Mouse (Mus musculus) induced T-regulatory cell, adult 2 months (primary cell): ENCODE measurements around the gene Tsen2.

Experiments used
- DNase-seq: peaks from one replicate; pipeline ENCODE4 v3.0.0-alpha.2; 2012; ENCODE audit warnings: low read depth

Tsen2 gene

DNA sequence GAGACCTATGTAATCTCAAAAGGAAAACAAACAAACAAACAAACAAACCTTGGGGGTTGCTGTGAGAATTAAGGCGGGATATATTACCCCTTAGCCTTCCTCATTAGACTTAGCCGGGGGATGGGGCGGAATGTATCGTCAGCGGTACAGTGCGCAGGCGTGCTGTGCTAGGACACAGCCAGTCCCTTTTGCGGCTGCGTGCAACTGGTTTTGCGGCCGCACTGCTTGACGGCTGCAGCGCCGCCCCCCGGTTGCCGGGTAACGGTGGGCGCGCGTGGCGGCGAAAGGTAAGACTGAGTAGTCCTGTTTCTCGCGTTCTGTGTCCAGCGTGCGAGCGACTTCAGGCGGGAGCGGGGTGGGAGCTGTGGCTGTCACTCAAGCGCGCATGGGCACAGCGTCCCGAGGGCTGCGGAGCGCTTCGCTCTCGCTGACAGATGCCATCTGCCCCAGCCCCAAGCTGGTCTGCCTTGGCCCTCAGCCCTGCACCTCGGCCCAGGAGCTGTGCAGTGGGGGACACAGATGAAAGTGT is at the start of gene Tsen2:
Tsen2 (plus strand) TSS at position 223 of the 529 bp plus-strand sequence.
- DNase-seq = peak; percentile 97

- no peak for DNase-seq
Measured at GRCm38 (mm10) chr6:115499540-115499939, 44.9 kb upstream of the Tsen2 start.

DNA sequence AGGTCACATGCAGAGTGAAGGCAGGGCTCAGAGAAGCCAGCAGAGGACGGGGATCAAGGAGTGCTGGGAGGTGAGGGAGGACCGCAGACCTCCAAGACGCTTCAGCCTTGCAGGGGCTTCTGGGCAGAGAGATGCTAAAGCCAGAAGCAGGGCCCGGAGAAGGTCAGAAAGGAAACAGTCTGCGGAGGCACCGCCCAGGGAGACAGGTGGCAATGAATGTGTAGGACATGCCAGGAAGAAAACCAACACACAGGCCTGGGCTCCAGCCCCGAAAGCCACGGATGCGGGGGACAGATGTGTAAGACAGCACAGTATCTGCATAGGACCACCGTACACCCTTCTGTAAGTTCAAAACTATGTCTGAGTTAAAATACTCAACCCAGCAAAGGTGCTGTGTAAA is 44.2 kb upstream of the Tsen2 start:
- DNase-seq = no peak

DNA sequence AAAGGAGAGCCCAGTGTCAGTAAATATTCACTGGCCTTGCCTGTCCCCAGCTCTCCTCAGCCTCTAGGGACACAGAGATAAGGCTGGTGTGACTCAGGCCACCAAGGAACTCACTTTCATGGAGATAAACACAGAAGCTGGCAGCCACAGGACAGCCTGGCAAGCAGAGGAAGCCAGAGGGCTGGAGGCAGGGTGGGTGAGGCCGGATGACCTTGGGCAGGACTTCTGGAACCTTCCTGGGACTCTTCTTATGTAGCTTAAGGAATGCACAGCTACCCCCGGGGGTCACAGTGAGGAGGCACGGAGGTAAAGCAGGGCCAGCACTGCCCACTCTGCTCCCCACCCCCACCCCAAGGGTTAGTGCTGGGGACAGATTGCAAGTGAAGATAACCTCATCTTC is 43.3 kb upstream of the Tsen2 start:
- DNase-seq = no peak

DNA sequence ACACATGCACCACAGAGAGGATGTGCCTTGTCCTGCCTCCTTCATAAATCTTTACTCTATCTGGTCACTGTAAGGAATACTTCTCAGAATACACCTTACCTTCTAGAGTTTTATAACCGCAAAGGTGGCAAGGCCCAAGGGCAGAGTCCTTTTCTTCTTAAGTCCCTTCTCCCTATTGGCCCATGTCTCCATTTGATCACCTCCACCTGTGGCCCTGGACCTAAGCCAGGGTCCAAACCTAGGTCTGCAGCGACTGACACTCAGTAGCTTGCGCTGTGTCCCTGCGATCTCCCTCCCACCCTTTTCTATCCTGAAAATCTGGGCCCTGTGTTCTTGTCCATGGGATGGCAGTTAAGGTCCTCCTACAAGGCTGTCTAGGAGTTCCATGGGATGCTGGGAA is 41.4 kb upstream of the Tsen2 start:
- no peak for DNase-seq

GRCm38 (mm10) chr6:115503549-115504159 is 40.8 kb upstream of the Tsen2 start:
- no peak for DNase-seq

DNA sequence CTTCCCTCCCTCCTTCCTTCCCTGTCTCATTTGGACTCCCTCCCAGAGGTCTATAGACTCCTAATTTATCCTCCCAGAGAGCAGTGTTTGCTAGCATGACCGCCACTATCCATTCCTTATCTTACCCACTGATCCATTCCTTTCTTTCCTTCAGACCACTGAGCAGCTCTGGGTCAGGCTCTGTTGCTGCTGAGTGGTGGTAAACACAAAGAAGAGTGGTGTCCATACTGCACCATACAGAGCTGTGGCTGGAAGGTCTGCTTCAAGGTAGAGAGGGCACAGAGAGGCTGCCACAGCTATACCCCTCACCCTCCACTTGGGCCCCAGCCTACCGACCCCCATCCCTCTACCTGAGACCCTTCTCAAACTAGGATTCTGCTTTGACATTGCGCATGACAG is 40.3 kb upstream of the Tsen2 start:
- DNase-seq = no peak

DNA sequence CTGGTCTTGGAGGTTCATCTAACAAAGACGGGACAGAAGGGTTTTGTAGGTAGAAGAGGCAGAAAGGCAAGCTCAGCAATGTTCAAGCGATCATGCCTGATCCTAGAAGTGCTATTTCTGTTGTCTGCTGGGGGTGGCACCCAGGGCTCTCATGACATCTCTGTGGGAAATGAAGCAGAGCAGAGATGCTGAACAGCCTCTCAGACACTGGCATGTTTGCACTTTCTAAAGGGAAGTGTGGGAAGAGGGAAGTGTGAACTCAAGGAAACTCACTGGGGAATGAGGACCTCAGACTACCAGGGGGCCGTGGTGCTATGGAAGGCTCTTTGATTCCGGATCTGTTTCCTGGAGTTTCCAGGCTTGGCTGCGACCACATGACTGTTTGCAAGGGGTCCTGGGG is 39.5 kb upstream of the Tsen2 start:
- DNase-seq = no peak

DNA sequence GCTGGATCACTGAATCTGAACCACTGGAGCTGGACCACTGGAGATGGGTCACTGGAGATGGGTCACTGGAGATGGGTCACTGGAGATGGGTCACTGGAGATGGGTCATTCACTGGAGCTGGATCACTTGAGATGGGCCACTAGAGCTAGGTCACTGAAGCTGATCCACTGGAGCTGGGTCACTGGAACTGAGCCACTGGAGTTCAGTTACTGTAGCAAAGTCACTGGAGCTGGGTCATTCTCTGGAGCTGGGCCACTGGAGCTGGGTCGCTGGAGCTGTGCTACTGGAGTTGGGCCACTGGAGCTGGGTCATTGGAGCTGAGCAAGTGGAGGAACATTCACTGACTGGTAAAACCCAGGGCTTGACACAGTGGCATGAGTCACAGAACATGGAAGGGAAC is 38.0 kb upstream of the Tsen2 start:
- DNase-seq = no peak

DNA sequence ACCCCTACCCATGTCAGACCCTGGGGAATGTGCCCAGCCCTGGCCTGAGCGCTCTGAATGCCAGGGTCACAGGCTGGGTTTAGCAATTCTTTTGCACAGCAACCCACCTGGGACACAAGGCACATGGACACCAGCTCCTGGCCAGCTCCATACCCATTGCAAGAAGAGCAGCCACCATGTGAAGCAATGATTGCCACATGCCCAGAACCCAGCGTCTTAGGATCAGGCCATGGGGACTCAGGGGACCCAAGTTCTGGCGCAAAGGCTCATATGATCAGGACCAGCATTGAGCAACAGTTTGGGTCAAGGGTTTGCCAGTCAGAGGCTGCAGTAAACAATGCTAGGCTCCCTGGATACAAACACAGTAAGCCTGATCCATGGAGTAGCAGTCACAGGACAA is 33.0 kb upstream of the Tsen2 start:
- DNase-seq = no peak

DNA sequence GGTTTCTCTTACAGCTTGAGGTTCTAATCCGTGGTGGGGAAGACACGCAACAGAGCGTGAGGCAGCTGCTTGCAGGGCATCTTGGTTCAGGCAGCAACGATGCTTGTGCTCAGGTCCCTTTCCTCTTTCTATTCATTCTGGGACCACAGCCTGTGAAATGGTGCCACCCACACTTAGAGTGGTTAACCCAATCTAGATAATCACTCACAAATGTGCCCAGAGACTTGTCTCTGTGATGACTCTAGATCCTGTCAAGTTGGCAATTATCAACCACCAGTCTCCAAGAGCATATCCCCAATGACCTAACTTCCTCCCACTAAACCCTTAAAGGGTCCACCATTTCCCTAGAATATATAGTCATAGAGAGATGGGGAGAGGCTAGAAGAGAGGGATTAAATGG is 31.3 kb upstream of the Tsen2 start:
- DNase-seq = peak; percentile 56

DNA sequence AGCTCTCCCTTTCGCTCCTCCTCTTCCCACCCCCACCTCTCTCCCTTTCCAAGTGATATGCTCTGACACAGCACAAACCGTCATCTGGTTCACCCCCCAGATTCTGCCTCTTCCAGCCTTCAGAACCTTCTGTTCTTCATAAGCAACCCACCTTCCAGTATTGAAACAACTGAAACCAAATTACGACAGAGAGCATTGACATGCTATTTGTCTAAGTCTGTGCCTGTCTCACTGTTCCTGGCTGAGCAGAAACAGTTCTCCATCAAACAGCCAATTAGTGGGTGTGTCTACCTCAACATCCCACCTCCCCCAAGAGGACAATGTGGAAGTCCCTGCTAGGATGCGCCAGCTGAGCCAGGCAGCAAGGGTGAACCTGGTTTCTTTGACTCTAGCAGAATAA is 26.6 kb upstream of the Tsen2 start:
- DNase-seq = no peak

DNA sequence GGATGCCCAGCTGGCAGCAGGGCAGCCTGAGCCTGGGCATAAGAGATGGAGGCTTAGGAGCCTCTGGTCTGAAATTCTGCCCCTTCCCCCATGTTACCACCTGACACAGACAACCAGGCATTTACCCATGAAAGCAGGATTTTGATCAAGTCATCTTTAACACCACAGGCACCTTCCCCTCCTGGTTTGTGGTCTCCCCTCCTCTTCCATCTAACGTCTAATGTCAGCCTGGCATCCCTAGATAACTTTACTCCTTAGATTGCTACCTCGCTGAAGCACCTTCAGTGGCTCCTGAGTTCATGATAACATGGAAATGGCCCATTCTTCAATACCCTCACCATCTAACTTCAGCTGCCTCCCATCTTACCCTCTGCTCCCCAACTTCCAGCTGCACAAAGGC is 26.1 kb upstream of the Tsen2 start:
- DNase-seq = no peak

- DNase-seq = no peak
Measured at GRCm38 (mm10) chr6:115519275-115519699, 25.2 kb upstream of the Tsen2 start.

- DNase-seq = no peak
Measured at GRCm38 (mm10) chr6:115521923-115522322, 22.5 kb upstream of the Tsen2 start.

DNA sequence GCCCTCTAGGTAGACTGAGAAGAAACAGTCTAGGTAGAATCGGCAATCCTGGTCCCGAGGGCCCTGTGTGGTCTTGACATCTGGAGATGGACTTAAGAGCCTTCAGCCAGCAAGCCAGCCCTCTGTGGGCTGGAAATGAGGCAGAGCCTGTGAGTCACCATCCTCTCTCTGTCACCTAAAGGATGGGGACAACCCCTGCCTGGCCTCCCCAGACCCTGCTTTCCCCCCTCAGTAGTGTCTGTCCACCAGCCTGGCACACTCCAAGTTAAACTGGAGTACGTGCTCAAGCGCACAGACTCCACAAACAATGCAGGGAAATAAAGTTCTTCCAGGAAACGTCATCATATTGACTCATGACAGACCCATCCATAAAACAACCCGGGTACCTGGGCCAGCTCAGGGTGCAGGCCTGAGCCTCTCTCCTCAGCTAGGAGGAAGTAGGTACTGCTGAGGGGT is 21.7 kb upstream of the Tsen2 start:
- DNase-seq = no peak

DNA sequence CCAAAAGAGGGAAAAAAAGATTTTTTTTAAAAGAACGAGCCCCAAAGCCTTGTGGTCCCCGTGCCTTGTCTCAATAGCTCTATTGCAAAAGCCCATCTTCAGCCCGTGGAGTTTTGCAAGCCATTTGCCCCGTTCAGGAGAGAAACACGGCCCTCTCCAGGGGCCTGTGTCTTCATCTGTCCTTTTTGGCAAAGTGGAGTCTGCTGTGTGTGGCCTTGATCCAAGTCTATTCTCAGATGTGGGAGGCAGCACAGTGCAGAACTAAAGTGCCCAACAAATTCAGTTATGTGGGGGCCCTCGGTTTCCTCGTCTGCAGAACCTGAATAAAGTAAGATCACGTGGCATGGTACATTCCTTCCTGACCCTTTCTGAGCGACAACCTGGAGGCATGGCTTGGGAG is 21.3 kb upstream of the Tsen2 start:
- no peak for DNase-seq

DNA sequence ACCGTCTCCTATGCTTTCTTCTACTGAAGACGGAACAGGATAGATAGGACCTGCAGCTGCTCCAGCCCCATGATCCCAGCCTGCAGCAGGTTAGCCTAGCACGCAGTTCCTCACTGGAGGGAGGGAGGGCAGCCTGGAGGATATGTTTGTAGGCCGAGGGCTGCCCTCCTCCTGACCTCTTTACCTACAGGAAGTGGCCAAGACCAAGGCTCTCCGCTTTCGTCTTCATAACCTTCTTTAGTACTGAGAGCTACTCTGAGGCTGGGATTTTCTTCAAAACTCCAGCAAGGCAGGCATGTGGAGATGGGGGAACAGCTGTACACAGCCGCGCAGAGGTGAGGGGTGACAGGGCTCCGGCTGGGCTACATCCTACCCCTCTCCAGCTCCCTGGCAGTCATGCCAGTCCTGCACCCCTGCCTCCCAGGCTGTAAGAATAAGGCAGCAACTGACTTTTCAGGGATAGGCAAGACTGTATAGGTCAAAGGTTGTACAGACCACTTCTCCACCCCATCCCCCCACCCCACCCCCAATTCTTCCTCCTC is 19.9 kb upstream of the Tsen2 start:
- peak; percentile 51 for DNase-seq

DNA sequence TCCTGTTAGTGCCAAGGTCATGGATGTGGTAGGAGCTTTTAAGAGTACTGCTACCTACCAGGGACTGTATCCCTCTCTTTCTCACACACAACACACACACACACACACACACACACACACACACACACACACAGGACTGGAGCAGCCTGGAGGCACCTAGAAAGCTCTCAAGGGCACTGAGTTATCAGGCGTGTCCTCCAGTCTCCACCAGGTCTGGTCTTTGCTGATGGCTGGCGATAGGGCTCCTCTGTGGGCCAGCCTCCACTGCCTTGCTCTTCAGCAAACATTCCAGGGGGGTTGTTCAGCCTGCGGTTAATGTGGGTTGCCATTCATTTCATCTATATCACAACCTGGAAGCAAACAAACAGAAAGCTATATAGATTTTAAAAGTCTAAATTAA is 17.0 kb upstream of the Tsen2 start:
- DNase-seq = no peak

- DNase-seq = peak; percentile 53
Measured at GRCm38 (mm10) chr6:115528372-115528771, 16.1 kb upstream of the Tsen2 start.

- no peak for DNase-seq
Measured at GRCm38 (mm10) chr6:115534617-115535016, 9.8 kb upstream of the Tsen2 start.

- DNase-seq = no peak
Measured at GRCm38 (mm10) chr6:115536169-115536568, 8.3 kb upstream of the Tsen2 start.

- peak; percentile 89 for DNase-seq
Measured at GRCm38 (mm10) chr6:115538645-115539429, 5.6 kb upstream of the Tsen2 start.
